Comparison of ENCODE assay signal across 8 mouse cellular contexts in genomic region chrX:12761259-12761625, GRCm38 (mm10). TPM values are rescaled to one million over a fixed set of nuclear protein-coding genes. Genes with fewer than 3 reads are reported as not detected.
DNase-seq lines count a peak whose midpoint lies in the region; ATAC-seq and TF ChIP-seq lines count a peak whose summit lies in the region.

No protein-coding gene starts in this region.

- H3K4me1 ChIP-seq in heart, embryonic 11.5 days (ENCODE audit: control insufficient read depth, insufficient read depth, low read length): no peaks in the 10 kb centered on the region
- peaks cover 3% of the 10 kb centered on the region; the same call in 1 of the 2 replicates for H3K4me1 ChIP-seq in thymus, adult 2 months (replicated peaks; ENCODE audit: control insufficient read depth, insufficient read depth, low read length)
- peaks cover 10% of the 10 kb centered on the region for H3K4me1 ChIP-seq in hindbrain, embryonic 14.5 days (replicated peaks; ENCODE audit: control insufficient read depth, insufficient read depth, low read length)
- peaks cover 14% of the 10 kb centered on the region for H3K4me1 ChIP-seq in midbrain, embryonic 13.5 days (replicated peaks)

- intact Hi-C loops in heart, postnatal 25 days (cut with DNase I): loop anchor here (5.0 kb wide), 2 partner anchors 76 to 84 kb away; no protein-coding TSS in a partner anchor

- peaks cover 13% of the 10 kb centered on the region for H3K27me3 ChIP-seq in heart, embryonic 11.5 days (ENCODE audit: control insufficient read depth, insufficient read depth, low read length)
- H3K27me3 ChIP-seq in thymus, adult 2 months (ENCODE audit: control insufficient read depth, insufficient read depth, low read length): no peaks in the 10 kb centered on the region
- H3K27me3 ChIP-seq in hindbrain, embryonic 14.5 days (ENCODE audit: control insufficient read depth, insufficient read depth, low read length): peaks cover 8% of the 10 kb centered on the region; the same call in 1 of the 2 replicates
- no peaks in the 10 kb centered on the region; the same call in 1 of the 2 replicates for H3K27me3 ChIP-seq in midbrain, embryonic 13.5 days

- H3K36me3 ChIP-seq in heart, embryonic 11.5 days (ENCODE audit: control insufficient read depth, insufficient read depth, low read length): no peaks in the 10 kb centered on the region
- no peaks in the 10 kb centered on the region for H3K36me3 ChIP-seq in thymus, adult 2 months (ENCODE audit: control insufficient read depth, insufficient read depth, low read length)
- H3K36me3 ChIP-seq in hindbrain, embryonic 14.5 days (replicated peaks; ENCODE audit: control insufficient read depth, insufficient read depth): no peaks in the 10 kb centered on the region
- no peaks in the 10 kb centered on the region for H3K36me3 ChIP-seq in midbrain, embryonic 13.5 days

- H3K4me2 ChIP-seq in heart, embryonic 11.5 days: peak overlapping the region; percentile 66
- peak overlapping the region; percentile 66 for H3K4me2 ChIP-seq in hindbrain, embryonic 14.5 days (replicated peaks)
- H3K4me2 ChIP-seq in midbrain, embryonic 13.5 days (replicated peaks): peak overlapping the region; percentile 63

- H3K27ac ChIP-seq in heart, embryonic 11.5 days (ENCODE audit: low read depth, low read length): peak overlapping the region; percentile 93
- peak overlapping the region; percentile 70 for H3K27ac ChIP-seq in thymus, adult 2 months (ENCODE audit: control insufficient read depth, insufficient read depth, low read length)
- H3K27ac ChIP-seq in hindbrain, embryonic 14.5 days: peak overlapping the region; percentile 97
- peak overlapping the region; percentile 96 for H3K27ac ChIP-seq in midbrain, embryonic 13.5 days

- no peak for TF ChIP-seq POLR2A in thymus, adult 2 months (IDR thresholded peaks at IDR 0.05; ENCODE audit: control insufficient read depth, extremely low read depth, insufficient read depth, low read length, poor library complexity)

- no peak for DNase-seq in heart, postnatal 25 days (ENCODE audit: low spot score)
- no peak for DNase-seq in thymus, adult 2 months
- DNase-seq in thymus, postnatal 25 days: no peak
- no peak for DNase-seq in hindbrain, embryonic 14.5 days (ENCODE audit: low spot score)
- DNase-seq in urinary bladder, postnatal 10 days (ENCODE audit: low spot score): no peak
- no peak for DNase-seq in spleen, adult 18-20 months

- H3K4me3 ChIP-seq in heart, embryonic 11.5 days (ENCODE audit: low read depth, low read length): peak overlapping the region; percentile 62
- peak overlapping the region; percentile 82 for H3K4me3 ChIP-seq in thymus, adult 2 months (ENCODE audit: control insufficient read depth, insufficient read depth, low read length)
- H3K4me3 ChIP-seq in hindbrain, embryonic 14.5 days (replicated peaks; ENCODE audit: low read length): peak overlapping the region; percentile 57
- peak overlapping the region; percentile 64 for H3K4me3 ChIP-seq in midbrain, embryonic 13.5 days (replicated peaks)

- peak overlapping the region; percentile 87 for H3K9ac ChIP-seq in heart, embryonic 11.5 days (ENCODE audit: low read depth, low read length)
- H3K9ac ChIP-seq in hindbrain, embryonic 14.5 days: peak overlapping the region; percentile 79
- peak overlapping the region; percentile 81 for H3K9ac ChIP-seq in midbrain, embryonic 13.5 days (replicated peaks)

- TF ChIP-seq CTCF in thymus, adult 2 months (IDR thresholded peaks at IDR 0.05; ENCODE audit: borderline replicate concordance, control insufficient read depth, extremely low read depth, insufficient read depth, low read length, poor library complexity): no peak

- ATAC-seq in heart, embryonic 11.5 days (replicated peaks; ENCODE audit: insufficient number of reproducible peaks, low FRiP score, low TSS enrichment): no peak; the same call in 1 of the 2 replicates
- ATAC-seq in hindbrain, embryonic 14.5 days (ENCODE audit: low FRiP score): peak; percentile 12; the same call in 1 of the 2 replicates
- no peak; the same call in 1 of the 2 replicates for ATAC-seq in midbrain, embryonic 13.5 days

- 4% methylated on average over 16 of the region's 25 CpGs for WGBS in heart, embryonic 11.5 days (ENCODE audit: insufficient replicate concordance)
- WGBS in thymus, adult 2 months: 0% methylated on average over 25 of the region's 25 CpGs
- WGBS in hindbrain, embryonic 14.5 days: 23% methylated on average over 12 of the region's 25 CpGs
- 10% methylated on average over 23 of the region's 25 CpGs for WGBS in midbrain, embryonic 13.5 days

- H3K9me3 ChIP-seq in heart, embryonic 11.5 days (replicated peaks; ENCODE audit: control insufficient read depth, low read length): no peaks in the 10 kb centered on the region
- H3K9me3 ChIP-seq in hindbrain, embryonic 14.5 days (ENCODE audit: control insufficient read depth, low read length): no peaks in the 10 kb centered on the region
- no peaks in the 10 kb centered on the region for H3K9me3 ChIP-seq in midbrain, embryonic 13.5 days

RNA-seq across cellular contexts. Expression of gene Med14, which starts 0.6 kb away (rescaled TPM):
- 31.0 and 35.1 TPM in 2 replicates for polyA plus RNA-seq in heart, embryonic 11.5 days (2014; fragmentation: Nextera tagmentation; extraction: Ambion mirVana)
- 10 to 100 TPM; 25.9 to 29.0 TPM for total RNA-seq in heart, postnatal 25 days (2021)
- polyA plus RNA-seq in thymus, adult 2 months (2012; rRNA removed): 64.7 and 76.9 TPM in 2 replicates
- polyA plus RNA-seq in hindbrain, embryonic 14.5 days (2014; fragmentation: Nextera tagmentation; extraction: Ambion mirVana): 23.2 and 25.0 TPM in 2 replicates
- polyA plus RNA-seq in midbrain, embryonic 13.5 days (2015; fragmentation: Nextera tagmentation; extraction: Ambion mirVana): 11.7 and 14.5 TPM in 2 replicates
